Mouse (Mus musculus) bone marrow macrophage, adult 2 months (primary cell): Measurements from ENCODE around the gene Lrpprc. TPM values are rescaled to one million over a fixed set of nuclear protein-coding genes. Genes with fewer than 3 reads are reported as not detected.

ENCODE experiments used
- H3K27ac ChIP-seq: 2 replicates; pipeline ENCODE4 v1.5.1; 2012; ENCODE audit warnings: low read depth, low read length; ENCODE audit not compliant: insufficient read depth
- H3K4me1 ChIP-seq: 2 replicates; pipeline ENCODE4 v1.6.1; 2012; ENCODE audit warnings: low read length; ENCODE audit not compliant: control insufficient read depth, insufficient read depth
- H3K4me3 ChIP-seq: 2 replicates; pipeline ENCODE4 v1.5.1; 2012; ENCODE audit warnings: mild to moderate bottlenecking, low read length, moderate library complexity; ENCODE audit not compliant: insufficient read depth
- CTCF ChIP-seq: IDR thresholded peaks from 2 replicates; pipeline ENCODE4 v1.5.1; 2012; ENCODE audit warnings: low read depth, mild to moderate bottlenecking, low read length, moderate library complexity
- POLR2A ChIP-seq: IDR thresholded peaks from 2 replicates; pipeline ENCODE4 v1.6.1; 2012; ENCODE audit warnings: mild to moderate bottlenecking, low read depth, low read length, borderline replicate concordance
- polyA plus RNA-seq: library from polyadenylated mRNA; stranded (reverse); fragments of >200 nt; gene quantifications from 2 replicates; pipeline ENCODE4 v1.2.4, GENCODE M21; 2012; ENCODE audit not compliant: missing spikeins, insufficient read depth, insufficient read length

Gene Lrpprc
- polyA plus RNA-seq, 1 experiment: 20.9 TPM

- Histone ChIP-seq H3K27ac (no peak overlapping the region), H3K4me3 (no peak overlapping the region), H3K4me1 (no peaks in the 10 kb centered on the region)
- TF ChIP-seq CTCF: no peak
Measured at GRCm38 (mm10) chr17:84656653-84657421, 133.8 kb downstream of the Lrpprc start.

GRCm38 (mm10) chr17:84656205-84656604 is 134.4 kb downstream of the Lrpprc start:
- Histone ChIP-seq H3K4me1 (no peaks in the 10 kb centered on the region), H3K27ac (no peak overlapping the region), H3K4me3 (no peak overlapping the region)
- TF ChIP-seq POLR2A: no peak
- no peak for TF ChIP-seq CTCF

Other genes starting within 250 kb of the Lrpprc start
- 6.1 and 7.4 TPM in 2 replicates for gene Dync2li1, start 164.3 kb downstream of the Lrpprc start, polyA plus RNA-seq
- not detected in 2 replicates for gene Abcg8, start 114.5 kb downstream of the Lrpprc start, polyA plus RNA-seq
- gene Abcg5, start 107.8 kb downstream of the Lrpprc start, polyA plus RNA-seq: not detected in 2 replicates
- 38.7 and 40.2 TPM in 2 replicates for gene Ppm1b, start 166.0 kb upstream of the Lrpprc start, polyA plus RNA-seq
- gene Slc3a1, start 237.6 kb upstream of the Lrpprc start, polyA plus RNA-seq: 0.32 TPM in 1 of 2 replicates, not detected in the other